Mouse (Mus musculus) C2C12 (cell line): ENCODE data around the gene Lbx2.

Experiments
- CTCF ChIP-seq: IDR thresholded peaks from one replicate; pipeline ENCODE4 v1.5.1; 2011; ENCODE audit not compliant: control insufficient read depth, insufficient read depth, insufficient read length
- MYOG ChIP-seq: IDR thresholded peaks from one replicate; pipeline ENCODE4 v1.6.1; 2011; ENCODE audit not compliant: control insufficient read depth, insufficient read length; ENCODE audit errors: extremely low read depth

DNA sequence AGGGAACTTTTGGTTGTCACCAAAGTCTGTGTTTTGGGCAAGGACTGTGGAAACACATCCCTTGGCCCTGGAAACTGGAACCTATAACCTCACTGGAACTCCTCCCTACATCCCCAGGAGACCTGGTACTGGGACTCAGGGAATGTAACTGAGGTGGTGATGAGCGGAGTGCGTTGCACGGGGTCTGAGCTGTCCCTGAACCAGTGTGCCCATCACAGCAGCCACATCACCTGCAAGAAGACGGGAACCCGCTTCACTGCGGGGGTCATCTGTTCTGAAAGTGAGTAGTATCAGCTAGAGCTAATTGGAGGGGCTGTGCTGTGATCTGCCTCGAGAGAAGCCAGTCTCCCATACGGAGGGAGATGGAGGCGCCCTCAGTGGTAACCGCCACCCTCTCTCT, 36.8 kb upstream of the Lbx2 start:
- TF ChIP-seq MYOG (no peak), CTCF (no peak)
